Mouse (Mus musculus): ENCODE results near the gene C130079G13Rik.
"Not testable (repeated sequence)": the region's sequence is repeated elsewhere in the genome, so short reads cannot be mapped to it uniquely, and the experiment has no call there.

C130079G13Rik gene

DNA sequence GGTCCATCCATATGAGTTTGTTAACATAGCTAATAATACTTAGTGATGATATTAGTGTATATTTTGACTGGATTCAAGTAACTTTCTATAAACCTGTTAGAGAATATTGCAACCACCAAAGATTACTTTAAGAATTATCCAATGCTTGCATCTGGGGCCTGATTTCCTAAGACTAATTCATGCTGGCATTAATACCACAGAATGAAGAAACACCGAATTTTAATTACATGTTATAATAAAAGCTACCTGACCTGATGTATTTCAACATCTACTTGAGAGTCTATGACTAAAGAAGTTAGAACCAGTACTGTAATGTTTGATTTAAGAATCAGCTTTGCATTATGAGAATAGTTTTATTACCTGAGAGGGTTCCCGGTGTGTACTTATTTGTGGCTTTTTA lies at the start of gene C130079G13Rik:
C130079G13Rik (plus strand) TSS at position 301 of the 400 bp plus-strand sequence.
- no peak for DNase-seq (ENCODE audit: low spot score)

DNA sequence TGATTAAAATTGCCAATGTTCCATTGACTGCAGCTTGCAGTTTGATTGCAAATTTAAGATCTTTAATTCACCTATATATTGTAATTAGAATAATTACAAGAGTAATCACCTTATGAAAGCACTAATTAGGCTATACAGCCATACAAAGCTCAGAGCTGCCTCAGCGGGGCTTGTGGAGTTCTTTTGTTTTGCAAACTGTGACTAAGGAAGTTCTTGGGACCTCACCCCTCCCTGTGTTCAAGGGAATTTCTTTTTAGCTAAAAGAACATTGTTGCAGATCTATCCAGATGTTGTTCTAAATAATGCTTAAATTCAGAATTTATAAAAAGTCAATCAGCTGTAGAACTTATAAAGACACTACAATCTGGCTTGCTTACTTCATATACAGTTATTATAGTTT lies 47.4 kb upstream of the C130079G13Rik start:
- not testable (repeated sequence) for DNase-seq (ENCODE audit: low spot score)

DNA sequence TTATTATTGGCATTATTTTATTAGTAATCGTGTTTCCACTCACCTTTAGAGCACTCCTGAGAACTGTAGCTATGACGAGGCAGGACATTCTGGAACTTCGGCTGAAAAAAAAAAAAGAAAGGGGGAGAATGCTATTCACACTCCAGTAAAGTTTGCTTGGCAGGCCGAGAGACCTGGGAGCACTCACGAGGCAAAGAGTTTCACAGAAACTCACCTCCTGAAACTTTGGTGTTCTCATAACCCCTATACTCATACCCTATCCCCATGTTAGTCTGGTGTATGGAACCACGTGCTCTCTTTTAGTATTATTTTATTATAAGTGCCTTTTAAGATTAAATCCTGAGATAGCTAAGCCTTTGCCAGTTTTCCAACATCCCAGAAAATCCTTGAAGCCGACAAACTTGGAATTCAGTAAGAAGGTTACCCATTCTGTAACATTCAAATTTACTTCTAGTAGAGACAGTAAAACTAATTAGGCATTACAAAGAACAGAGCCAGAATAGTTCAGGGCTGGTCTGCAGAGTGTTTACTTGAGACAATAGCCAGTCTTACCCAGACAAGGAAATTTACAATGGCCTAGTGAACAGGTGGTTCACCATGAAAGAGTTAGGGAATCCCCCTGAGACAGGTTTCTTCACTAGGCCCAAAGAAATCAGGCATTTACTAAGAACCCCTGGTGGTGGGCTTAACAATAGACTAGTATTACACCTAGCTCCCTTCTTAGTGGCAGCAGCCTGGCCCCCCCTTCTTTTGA lies 45.0 kb upstream of the C130079G13Rik start:
- not testable (repeated sequence) for DNase-seq (ENCODE audit: low spot score)

DNA sequence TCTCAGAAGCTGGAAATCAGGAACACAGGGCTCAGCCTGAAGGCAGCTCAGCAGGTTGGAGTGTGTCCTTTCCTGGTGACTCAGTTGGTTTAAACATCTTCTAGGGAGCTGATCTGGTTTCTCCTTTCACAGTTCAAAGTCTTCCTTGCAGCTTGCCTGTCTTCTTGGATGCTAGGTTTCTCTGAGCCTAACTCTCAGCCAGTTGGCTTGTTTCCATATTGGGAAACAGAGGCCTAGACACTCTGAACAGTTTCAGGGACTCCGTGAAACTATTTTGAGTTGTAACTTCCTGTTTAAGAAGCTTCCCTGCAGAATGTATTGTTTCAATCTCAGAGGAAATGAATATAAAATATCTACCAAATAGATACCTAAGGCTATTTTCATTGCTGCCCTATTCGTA lies 31.7 kb upstream of the C130079G13Rik start:
- DNase-seq (ENCODE audit: low spot score), result no peak

DNA sequence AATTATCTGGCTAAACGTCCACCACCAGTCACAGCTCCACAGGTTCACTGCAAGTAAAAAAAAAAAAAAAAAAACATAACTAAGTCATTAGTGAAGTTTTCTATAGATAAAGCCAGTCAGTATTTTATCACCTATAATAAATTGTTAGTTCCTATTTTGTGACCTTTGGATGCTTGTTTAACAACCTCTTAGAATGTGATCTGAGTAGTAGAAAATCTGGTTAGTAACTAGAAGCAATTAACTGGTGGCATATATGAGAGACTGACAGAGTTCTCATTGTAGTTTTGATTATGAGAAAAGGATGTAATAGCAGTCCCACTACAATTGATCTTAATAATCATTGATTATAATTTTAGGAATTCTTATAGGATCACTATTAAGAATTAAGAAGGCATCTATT lies 9.6 kb downstream of the C130079G13Rik start:
- DNase-seq (ENCODE audit: low spot score), result no peak

DNA sequence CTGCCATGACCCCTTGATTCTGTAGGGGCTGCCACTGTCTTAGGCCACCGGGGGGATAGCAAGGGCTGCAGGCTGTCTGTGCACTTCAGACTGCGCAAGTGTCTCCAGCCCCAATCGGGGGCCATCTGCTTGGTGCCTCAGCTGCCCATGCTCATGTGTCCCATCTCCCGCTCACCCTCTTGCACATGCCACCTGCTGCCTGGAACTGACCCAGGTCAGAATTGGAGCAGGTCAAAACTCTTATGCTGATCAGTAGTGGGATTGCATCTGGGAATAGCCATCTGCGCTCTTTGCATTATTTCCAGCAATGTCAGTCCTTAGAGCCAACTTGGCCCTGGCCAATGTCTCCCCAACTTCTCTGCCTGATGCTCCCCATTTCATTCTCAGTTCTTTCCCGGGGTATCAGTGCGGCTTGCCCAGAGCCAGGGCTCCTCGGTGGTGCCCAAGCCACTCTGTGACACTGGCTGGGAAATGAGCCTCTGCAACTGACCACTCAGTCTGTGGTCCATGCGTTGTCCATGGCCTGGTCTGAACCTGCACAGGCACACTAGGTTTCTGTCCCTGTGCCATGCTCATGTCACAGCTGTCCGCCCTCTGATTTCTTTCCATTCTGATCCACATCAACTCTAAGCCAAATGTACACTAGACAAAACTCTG lies 22.4 kb downstream of the C130079G13Rik start:
- DNase-seq (ENCODE audit: low spot score), result no peak

DNA sequence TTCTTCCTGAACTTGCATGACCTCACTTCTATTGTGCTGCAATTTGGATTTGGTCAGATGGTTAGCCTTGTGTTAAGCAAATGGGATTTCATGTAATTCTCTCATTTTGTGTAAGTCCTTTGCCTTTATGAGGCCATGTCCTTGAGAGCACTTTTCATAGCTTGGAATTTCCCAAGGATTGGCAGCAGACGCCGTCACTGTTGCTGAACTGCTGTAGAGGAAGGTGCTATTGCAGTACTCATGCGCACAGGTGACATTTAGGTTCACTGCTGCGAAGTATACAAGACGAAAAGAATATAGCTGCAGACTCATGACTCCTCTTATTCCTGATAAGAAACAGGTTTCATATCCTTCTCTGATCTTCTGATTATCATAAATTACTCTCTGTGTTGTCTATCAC lies 45.9 kb downstream of the C130079G13Rik start:
- DNase-seq (ENCODE audit: low spot score), result no peak

DNA sequence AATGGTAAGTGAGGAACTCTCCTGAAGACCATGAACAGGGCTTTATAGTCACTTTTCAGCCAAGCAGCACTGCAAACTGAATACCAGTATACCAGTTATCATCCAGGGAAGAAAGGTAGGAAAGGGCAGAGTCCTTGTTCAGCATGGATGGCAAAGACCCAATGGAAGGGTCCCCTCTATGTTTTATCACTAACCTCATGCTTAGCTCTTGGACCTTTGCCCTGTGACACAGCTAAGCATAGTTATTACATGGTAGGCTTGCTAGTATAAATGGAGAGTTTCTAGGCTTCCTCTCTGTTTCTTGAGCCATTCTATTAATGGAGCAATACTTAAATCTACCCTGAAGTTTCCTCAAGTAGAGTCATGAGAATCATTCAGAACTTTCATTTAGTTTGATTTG lies 49.6 kb downstream of the C130079G13Rik start:
- DNase-seq (ENCODE audit: low spot score), result no peak

Measured in urinary bladder, postnatal 10 days (tissue).